Mouse (Mus musculus): ENCODE measurements at regions not wholly inside any gene's neighbourhood (a gene's known extent, or its start where the extent isn't known, plus 50 kb on each side); places are given as distances from the start of the nearest gene placed in this dataset.

- intact Hi-C loops (cut with DNase I): no loop called here
- DNase-seq (ENCODE audit: extremely low spot score in 1 of 2, low spot score in 2 of 2): no peak
Measured at GRCm38 (mm10) chr7:111420698-111421097, 337.9 kb upstream of the Eif4g2 start.

- intact Hi-C loops (cut with DNase I): no loop called here
- DNase-seq (ENCODE audit: extremely low spot score in 1 of 2, low spot score in 2 of 2): no peak
Measured at GRCm38 (mm10) chr7:111417735-111418134, 334.9 kb upstream of the Eif4g2 start.

- no peak for DNase-seq (ENCODE audit: extremely low spot score in 1 of 2, low spot score in 2 of 2)
- intact Hi-C loops (cut with DNase I): no loop called here
Measured at GRCm38 (mm10) chr7:111416061-111416460, 333.2 kb upstream of the Eif4g2 start.

GRCm38 (mm10) chr7:111413745-111414144 is 330.9 kb upstream of the Eif4g2 start:
- intact Hi-C loops (cut with DNase I): no loop called here
- DNase-seq (ENCODE audit: extremely low spot score in 1 of 2, low spot score in 2 of 2): no peak

- DNase-seq (ENCODE audit: extremely low spot score in 1 of 2, low spot score in 2 of 2): no peak
- intact Hi-C loops (cut with DNase I): no loop called here
Measured at GRCm38 (mm10) chr7:111412957-111413356, 330.1 kb upstream of the Eif4g2 start.

GRCm38 (mm10) chr7:111411386-111411960 is 328.6 kb upstream of the Eif4g2 start:
- DNase-seq (ENCODE audit: extremely low spot score in 1 of 2, low spot score in 2 of 2): peak in 1 of 2 experiments; percentile 31
- intact Hi-C loops (cut with DNase I): no loop called here

GRCm38 (mm10) chr7:111395972-111396371 is 313.1 kb upstream of the Eif4g2 start:
- intact Hi-C loops (cut with DNase I): no loop called here
- no peak for DNase-seq (ENCODE audit: extremely low spot score in 1 of 2, low spot score in 2 of 2)

- intact Hi-C loops (cut with DNase I): no loop called here
- DNase-seq (ENCODE audit: extremely low spot score in 1 of 2, low spot score in 2 of 2): no peak
Measured at GRCm38 (mm10) chr7:111395111-111395510, 312.3 kb upstream of the Eif4g2 start.

GRCm38 (mm10) chr7:111393846-111394245 is 311.0 kb upstream of the Eif4g2 start:
- intact Hi-C loops (cut with DNase I): no loop called here
- DNase-seq (ENCODE audit: extremely low spot score in 1 of 2, low spot score in 2 of 2): no peak

GRCm38 (mm10) chr7:111389690-111390089 is 306.9 kb upstream of the Eif4g2 start:
- no peak for DNase-seq (ENCODE audit: extremely low spot score in 1 of 2, low spot score in 2 of 2)
- intact Hi-C loops (cut with DNase I): no loop called here

GRCm38 (mm10) chr7:111374534-111374933 is 291.7 kb upstream of the Eif4g2 start:
- no peak for DNase-seq (ENCODE audit: extremely low spot score in 1 of 2, low spot score in 2 of 2)
- intact Hi-C loops (cut with DNase I): no loop called here

GRCm38 (mm10) chr7:111373380-111374173 is 290.7 kb upstream of the Eif4g2 start:
- intact Hi-C loops (cut with DNase I): no loop called here
- no peak for DNase-seq (ENCODE audit: extremely low spot score in 1 of 2, low spot score in 2 of 2)

- intact Hi-C loops (cut with DNase I): no loop called here
- peak in 1 of 2 experiments; percentile 46 for DNase-seq (ENCODE audit: extremely low spot score in 1 of 2, low spot score in 2 of 2)
Measured at GRCm38 (mm10) chr7:111370421-111370887, 287.6 kb upstream of the Eif4g2 start.

- intact Hi-C loops (cut with DNase I): no loop called here
- no peak for DNase-seq (ENCODE audit: extremely low spot score in 1 of 2, low spot score in 2 of 2)
Measured at GRCm38 (mm10) chr7:111368296-111369004, 285.6 kb upstream of the Eif4g2 start.

- DNase-seq (ENCODE audit: extremely low spot score in 1 of 2, low spot score in 2 of 2): no peak
- intact Hi-C loops (cut with DNase I): no loop called here
Measured at GRCm38 (mm10) chr7:111366951-111367653, 284.3 kb upstream of the Eif4g2 start.

- intact Hi-C loops (cut with DNase I): no loop called here
- no peak for DNase-seq (ENCODE audit: extremely low spot score in 1 of 2, low spot score in 2 of 2)
Measured at GRCm38 (mm10) chr7:111365384-111365783, 282.6 kb upstream of the Eif4g2 start.

GRCm38 (mm10) chr7:111363206-111363605 is 280.4 kb upstream of the Eif4g2 start:
- intact Hi-C loops (cut with DNase I): no loop called here
- DNase-seq (ENCODE audit: extremely low spot score in 1 of 2, low spot score in 2 of 2): no peak

- intact Hi-C loops (cut with DNase I): no loop called here
- no peak for DNase-seq (ENCODE audit: extremely low spot score in 1 of 2, low spot score in 2 of 2)
Measured at GRCm38 (mm10) chr7:111362646-111363045, 279.8 kb upstream of the Eif4g2 start.

- no peak for DNase-seq (ENCODE audit: extremely low spot score in 1 of 2, low spot score in 2 of 2)
- intact Hi-C loops (cut with DNase I): no loop called here
Measured at GRCm38 (mm10) chr7:111355088-111355656, 272.3 kb upstream of the Eif4g2 start.
